Mouse (Mus musculus) neural tube, embryonic 14.5 days (tissue): ENCODE measurements at regions not wholly inside any gene's neighbourhood (a gene's known extent, or its start where the extent isn't known, plus 50 kb on each side); places are given as distances from the start of the nearest gene placed in this dataset.

Experiments
- ATAC-seq: fragments of 200-750 bp; cut with Nextera tagmentation; 2 replicates; pipeline ENCODE4 v1.8.0; 2017; ENCODE audit warnings: low read depth, mild to moderate bottlenecking, moderate TSS enrichment, moderate library complexity
- H3K27ac ChIP-seq: fragments of 300-500 bp; sonication (generic); 2 replicates; pipeline ENCODE4 v1.5.1; 2014; ENCODE audit warnings: low read depth, mild to moderate bottlenecking, control low read depth, low read length, moderate library complexity, mixed read lengths
- H3K27me3 ChIP-seq: fragments of 300-500 bp; sonication (generic); 2 replicates; pipeline ENCODE4 v1.6.1; 2014; ENCODE audit warnings: low read length; ENCODE audit not compliant: control insufficient read depth, insufficient read depth
- H3K36me3 ChIP-seq: fragments of 300-500 bp; sonication (generic); 2 replicates; pipeline ENCODE4 v1.6.1; 2014; ENCODE audit warnings: low read length, mixed read lengths; ENCODE audit not compliant: control insufficient read depth, insufficient read depth
- H3K4me1 ChIP-seq: fragments of 300-500 bp; sonication (generic); 2 replicates; pipeline ENCODE4 v1.6.1; 2014; ENCODE audit warnings: low read length; ENCODE audit not compliant: control insufficient read depth, insufficient read depth
- H3K4me2 ChIP-seq: fragments of 300-500 bp; sonication (generic); 2 replicates; pipeline ENCODE4 v1.6.1; 2014; ENCODE audit warnings: mild to moderate bottlenecking, low read depth, low read length, control low read depth
- H3K4me3 ChIP-seq: fragments of 300-500 bp; sonication (generic); 2 replicates; pipeline ENCODE4 v1.5.1; 2014; ENCODE audit warnings: low read depth, low read length, control low read depth, mixed read lengths
- H3K9ac ChIP-seq: fragments of 300-500 bp; sonication (generic); replicated peaks from 2 replicates; pipeline ENCODE4 v1.6.1; 2014; ENCODE audit warnings: low read depth, mild to moderate bottlenecking, control low read depth, low read length, mixed read lengths
- H3K9me3 ChIP-seq: fragments of 300-500 bp; sonication (generic); 2 replicates; pipeline ENCODE4 v1.6.1; 2016; ENCODE audit warnings: low read length; ENCODE audit not compliant: control insufficient read depth
- WGBS: fragments of 180-500 bp; shearing (Covaris S2); extraction: QIAGEN DNeasy Blood & Tissue Kit; methylation state at CpG from one replicate; pipeline ENCODE4 v1.1.7; 2014; 5-methylcytosine and 5-hydroxymethylcytosine counted together

DNA sequence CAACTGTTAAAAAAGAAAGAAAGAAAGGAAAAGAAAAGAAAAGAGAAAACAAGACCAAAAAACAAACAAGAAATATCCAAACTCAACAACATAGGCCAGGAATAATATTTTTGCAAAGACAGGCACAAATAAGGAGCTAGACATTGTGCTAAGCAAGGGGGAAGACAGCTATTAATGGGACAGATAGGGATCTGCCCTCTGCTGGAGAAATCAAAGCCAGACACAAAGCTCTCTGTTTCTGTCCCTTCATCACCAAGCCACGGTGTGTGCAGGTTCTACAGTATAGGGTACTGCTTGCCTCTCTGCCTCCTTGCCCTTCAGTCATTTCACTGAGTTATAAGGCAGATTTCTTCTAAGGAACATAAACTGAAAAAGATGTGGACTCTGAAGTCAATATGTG lies 57.8 kb upstream of the Chchd3 start:
- H3K27me3 ChIP-seq = no peaks in the 10 kb centered on the region
- 65% methylated on average over 1 of the region's 1 CpGs for WGBS
- H3K36me3 ChIP-seq = no peaks in the 10 kb centered on the region
- no peaks in the 10 kb centered on the region for H3K4me1 ChIP-seq
- no peak overlapping the region for H3K4me3 ChIP-seq
- H3K9me3 ChIP-seq = no peaks in the 10 kb centered on the region
- H3K4me2 ChIP-seq = no peak overlapping the region
- no peak overlapping the region for H3K27ac ChIP-seq
- ATAC-seq = no peak
- H3K9ac ChIP-seq = no peak overlapping the region

GRCm38 (mm10) chr6:33120581-33120980 lies 60.5 kb upstream of the Chchd3 start:
- no peaks in the 10 kb centered on the region for H3K36me3 ChIP-seq
- no peaks in the 10 kb centered on the region for H3K9me3 ChIP-seq

GRCm38 (mm10) chr6:33126574-33126973 lies 66.5 kb upstream of the Chchd3 start:
- Histone ChIP-seq H3K4me2 (no peak overlapping the region), H3K9ac (no peak overlapping the region), H3K4me1 (no peaks in the 10 kb centered on the region), H3K36me3 (no peaks in the 10 kb centered on the region), H3K27me3 (no peaks in the 10 kb centered on the region), H3K9me3 (no peaks in the 10 kb centered on the region), H3K4me3 (no peak overlapping the region), H3K27ac (no peak overlapping the region)
- ATAC-seq = peak; percentile 38; the same call in 1 of the 2 replicates
- 4% methylated on average over 8 of the region's 8 CpGs for WGBS

More at GRCm38 (mm10) chr6:33120581-33120980, 60.5 kb upstream of the Chchd3 start:
- no peak overlapping the region for H3K4me2 ChIP-seq
- no peak overlapping the region for H3K4me3 ChIP-seq
- no peaks in the 10 kb centered on the region for H3K27me3 ChIP-seq
- no peak overlapping the region for H3K9ac ChIP-seq
- H3K27ac ChIP-seq = no peak overlapping the region
- ATAC-seq = no peak
- H3K4me1 ChIP-seq = no peaks in the 10 kb centered on the region

GRCm38 (mm10) chr6:33136906-33137305 lies 76.8 kb upstream of the Chchd3 start:
- Histone ChIP-seq H3K9ac (no peak overlapping the region), H3K9me3 (no peaks in the 10 kb centered on the region), H3K4me2 (no peak overlapping the region), H3K27me3 (no peaks in the 10 kb centered on the region), H3K27ac (no peak overlapping the region), H3K4me1 (no peaks in the 10 kb centered on the region), H3K36me3 (no peaks in the 10 kb centered on the region), H3K4me3 (no peak overlapping the region)
- ATAC-seq = peak; percentile 46; the same call in 1 of the 2 replicates
- WGBS = 43% methylated on average over 7 of the region's 7 CpGs

DNA sequence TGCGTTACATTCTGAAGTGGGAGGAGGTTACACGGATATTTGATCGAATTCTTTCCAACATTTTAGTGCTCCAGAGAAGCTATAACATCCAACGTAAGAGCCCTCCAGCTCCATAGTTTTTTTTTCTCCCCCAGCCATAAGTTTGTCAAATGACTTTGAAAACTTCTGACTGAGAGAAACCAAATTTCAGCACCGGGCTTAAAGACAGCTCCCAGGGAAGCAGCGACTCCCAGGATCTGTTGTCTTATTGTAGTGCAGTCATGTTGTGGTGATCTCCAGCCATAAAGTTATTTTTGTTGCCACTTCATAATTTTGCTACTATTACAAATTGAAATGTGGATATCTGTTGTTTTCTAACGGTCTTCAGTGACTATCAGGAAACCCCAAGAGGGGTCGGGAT lies 77.8 kb upstream of the Chchd3 start:
- Histone ChIP-seq H3K27ac (no peak overlapping the region), H3K4me2 (no peak overlapping the region), H3K27me3 (no peaks in the 10 kb centered on the region), H3K4me3 (no peak overlapping the region), H3K4me1 (no peaks in the 10 kb centered on the region), H3K9me3 (no peaks in the 10 kb centered on the region), H3K36me3 (no peaks in the 10 kb centered on the region), H3K9ac (no peak overlapping the region)
- ATAC-seq = no peak
- 46% methylated on average over 8 of the region's 8 CpGs for WGBS

DNA sequence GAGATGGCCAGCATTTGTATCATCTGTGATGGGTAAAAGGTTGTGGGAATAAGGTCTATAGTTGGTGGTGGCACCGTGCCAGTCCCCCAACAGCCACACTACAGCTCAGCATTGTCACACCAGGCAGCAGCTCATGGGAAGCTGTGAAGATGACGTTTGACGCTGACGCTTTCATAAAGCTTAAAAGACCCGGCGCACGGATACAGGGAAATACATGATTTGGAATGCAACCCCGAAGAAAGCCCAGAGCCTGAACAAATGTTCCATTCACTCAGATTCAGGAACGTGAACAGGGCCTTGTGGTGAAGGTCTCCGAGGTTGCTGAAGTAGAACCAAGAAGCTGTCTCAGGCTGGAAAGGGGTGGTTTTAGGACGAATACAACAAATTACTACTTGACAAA lies 82.4 kb upstream of the Exoc4 start:
- H3K4me2 ChIP-seq = no peak overlapping the region

DNA sequence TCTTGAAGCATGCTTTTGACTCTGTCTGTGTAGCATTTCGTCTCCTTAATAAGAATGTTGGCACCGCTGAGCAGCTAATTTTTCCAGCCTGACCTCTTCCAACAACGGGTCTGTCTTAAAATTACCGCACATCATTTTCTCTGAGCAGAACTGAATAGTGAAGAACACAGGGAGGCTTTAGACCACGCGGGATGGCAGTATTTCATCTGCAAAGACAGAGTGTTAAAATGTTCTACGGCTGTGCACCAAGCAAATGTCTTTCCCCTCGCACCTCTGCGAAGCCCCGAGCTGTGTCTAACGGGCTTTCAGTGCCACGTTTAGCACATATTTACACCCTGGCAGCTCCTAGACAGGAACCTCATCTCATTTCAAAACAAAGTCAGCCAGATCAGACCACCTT lies 75.3 kb upstream of the Exoc4 start:
- peak; percentile 56; the same call in 1 of the 2 replicates for ATAC-seq
- 28% methylated on average over 12 of the region's 12 CpGs for WGBS
- Histone ChIP-seq H3K27me3 (no peaks in the 10 kb centered on the region), H3K36me3 (no peaks in the 10 kb centered on the region), H3K4me2 (peak overlapping the region; percentile 14; the same call in 1 of the 2 replicates), H3K9ac (no peak overlapping the region), H3K27ac (0 out of 2 replicates have a peak overlapping the region, but pooled peaks have one; percentile 16), H3K4me3 (no peak overlapping the region), H3K9me3 (no peaks in the 10 kb centered on the region), H3K4me1 (no peaks in the 10 kb centered on the region)

More for the DNA sequence above, 82.4 kb upstream of the Exoc4 start:
- no peaks in the 10 kb centered on the region for H3K27me3 ChIP-seq
- no peaks in the 10 kb centered on the region for H3K4me1 ChIP-seq
- no peaks in the 10 kb centered on the region for H3K9me3 ChIP-seq
- 65% methylated on average over 11 of the region's 11 CpGs for WGBS
- ATAC-seq = no peak
- H3K9ac ChIP-seq = no peak overlapping the region
- no peaks in the 10 kb centered on the region for H3K36me3 ChIP-seq
- no peak overlapping the region for H3K4me3 ChIP-seq
- H3K27ac ChIP-seq = no peak overlapping the region

- Histone ChIP-seq H3K27me3 (no peaks in the 10 kb centered on the region), H3K36me3 (no peaks in the 10 kb centered on the region), H3K9me3 (no peaks in the 10 kb centered on the region), H3K4me3 (no peak overlapping the region), H3K4me1 (no peaks in the 10 kb centered on the region), H3K4me2 (no peak overlapping the region), H3K9ac (no peak overlapping the region), H3K27ac (no peak overlapping the region)
- WGBS = 63% methylated on average over 6 of the region's 6 CpGs
- no peak for ATAC-seq
Observed at GRCm38 (mm10) chr6:33174616-33175015, 74.3 kb upstream of the Exoc4 start.

GRCm38 (mm10) chr6:33189521-33190246 lies 59.2 kb upstream of the Exoc4 start:
- Histone ChIP-seq H3K27ac (no peak overlapping the region), H3K36me3 (no peaks in the 10 kb centered on the region), H3K9me3 (no peaks in the 10 kb centered on the region), H3K9ac (no peak overlapping the region), H3K4me2 (no peak overlapping the region), H3K4me1 (no peaks in the 10 kb centered on the region), H3K27me3 (no peaks in the 10 kb centered on the region), H3K4me3 (no peak overlapping the region)
- ATAC-seq = no peak
- 69% methylated on average over 11 of the region's 11 CpGs for WGBS
